In the genomic region with DNA sequence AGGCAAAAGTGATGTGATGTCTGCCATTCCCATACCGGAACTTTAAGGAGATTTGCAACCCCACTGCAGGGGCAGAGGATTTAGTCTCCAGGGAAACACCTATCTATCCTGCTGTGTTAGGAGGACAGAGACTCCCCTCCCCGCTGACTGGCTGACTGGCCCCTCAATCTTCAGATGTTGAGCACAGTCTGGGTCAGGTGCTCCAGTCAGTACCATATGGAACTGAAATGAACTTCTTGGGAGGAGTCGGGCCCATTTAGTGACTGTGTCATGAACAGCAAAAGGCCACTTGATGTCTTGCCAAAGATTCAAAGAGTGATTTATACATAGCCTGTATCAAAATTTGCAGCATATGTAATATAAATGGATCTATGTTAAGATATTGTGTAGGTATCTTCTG, we compare ENCODE assay signal across 11 mouse cellular contexts.
A peak's percentile ranks its signal among the peaks of the same experiment; 100 is the strongest.
DNase-seq lines count a peak whose midpoint lies in the region; ATAC-seq and TF ChIP-seq lines count a peak whose summit lies in the region.
"Had no signal": no experiment of that assay in that cellular context is flagged by ENCODE, and none has a peak within 500 bp of the region (broad histone marks: within the 10 kb centered on the region; RNA-seq: fewer than 3 reads in every experiment).

No protein-coding gene starts in this region.

- intact Hi-C loops in left cerebral cortex, adult 2 months (cut with DNase I): no loop called here
- intact Hi-C loops in left cerebral cortex, postnatal 4 days (cut with DNase I): no loop called here

- H3K27ac ChIP-seq in left cerebral cortex, adult 2 months: peak overlapping the region; percentile 60
- H3K27ac ChIP-seq in hindbrain, embryonic 16.5 days (ENCODE audit: low read depth, low read length): peak overlapping the region; percentile 72; the same call in 1 of the 2 replicates
- peak overlapping the region; percentile 68; the same call in 1 of the 2 replicates for H3K27ac ChIP-seq in midbrain, postnatal 0 days (ENCODE audit: low read depth, low read length)
- H3K27ac ChIP-seq: kidney, embryonic 15.5 days had no signal

- H3K4me1 ChIP-seq in hindbrain, embryonic 16.5 days (ENCODE audit: control insufficient read depth, insufficient read depth, low read depth, low read length): peaks cover 27% of the 10 kb centered on the region
- H3K4me1 ChIP-seq in midbrain, postnatal 0 days (ENCODE audit: insufficient read depth, low read length): peaks cover 6% of the 10 kb centered on the region; the same call in 1 of the 2 replicates

- H3K4me3 ChIP-seq in left cerebral cortex, adult 2 months: no peak overlapping the region
- no peak overlapping the region for H3K4me3 ChIP-seq in hindbrain, embryonic 16.5 days (ENCODE audit: low read length)
- H3K4me3 ChIP-seq in midbrain, postnatal 0 days (ENCODE audit: low read depth, low read length): no peak overlapping the region

- no peak overlapping the region for H3K9ac ChIP-seq in hindbrain, embryonic 16.5 days (ENCODE audit: low read depth, low read length)
- no peak overlapping the region for H3K9ac ChIP-seq in midbrain, postnatal 0 days (replicated peaks; ENCODE audit: low read length, poor library complexity, severe bottlenecking)
- H3K9ac ChIP-seq: kidney, embryonic 15.5 days had no signal

- peak; percentile 49 for DNase-seq in cerebellum, postnatal 25 days
- DNase-seq in cerebellum, postnatal 36 days: no peak
- no peak for DNase-seq in left cerebral cortex, adult 2 months (ENCODE audit: extremely low spot score in 1 of 2, low spot score in 2 of 2)
- no peak for DNase-seq in left cerebral cortex, postnatal 4 days
- no peak for DNase-seq in midbrain, postnatal 0 days (ENCODE audit: low spot score)
- DNase-seq in spleen, postnatal 14 days (ENCODE audit: low spot score in 2 of 2): no peak
- DNase-seq: gastrocnemius, postnatal 14 days; lung, adult 2 months; lung, postnatal 4 days had no signal

- H3K36me3 ChIP-seq in hindbrain, embryonic 16.5 days (ENCODE audit: control insufficient read depth, insufficient read depth, low read length): peaks cover 3% of the 10 kb centered on the region; the same call in 1 of the 2 replicates
- peaks cover 8% of the 10 kb centered on the region; the same call in 1 of the 2 replicates for H3K36me3 ChIP-seq in midbrain, postnatal 0 days (ENCODE audit: insufficient read depth, low read length)
- H3K36me3 ChIP-seq: kidney, embryonic 15.5 days had no signal

- no peak for TF ChIP-seq CTCF in left cerebral cortex, adult 2 months (IDR thresholded peaks at IDR 0.05)
- no peak for TF ChIP-seq CTCF in midbrain, postnatal 0 days (IDR thresholded peaks at IDR 0.05)

- H3K9me3 ChIP-seq in hindbrain, embryonic 16.5 days (ENCODE audit: control insufficient read depth, low read length): no peaks in the 10 kb centered on the region
- no peaks in the 10 kb centered on the region for H3K9me3 ChIP-seq in midbrain, postnatal 0 days (ENCODE audit: low read length)
- H3K9me3 ChIP-seq: kidney, embryonic 15.5 days had no signal

- WGBS in hindbrain, embryonic 16.5 days: 45% methylated on average over 3 of the region's 3 CpGs
- WGBS in midbrain, postnatal 0 days: 32% methylated on average over 3 of the region's 3 CpGs

- H3K4me2 ChIP-seq in hindbrain, embryonic 16.5 days (ENCODE audit: low read length): no peak overlapping the region
- H3K4me2 ChIP-seq in midbrain, postnatal 0 days (ENCODE audit: low read depth, low read length, poor library complexity, severe bottlenecking): no peak overlapping the region

- H3K27me3 ChIP-seq in hindbrain, embryonic 16.5 days (replicated peaks; ENCODE audit: control insufficient read depth, insufficient read depth, low read length): no peaks in the 10 kb centered on the region
- H3K27me3 ChIP-seq in midbrain, postnatal 0 days (ENCODE audit: insufficient read depth, low read length): no peaks in the 10 kb centered on the region

- ATAC-seq in hindbrain, embryonic 16.5 days: no peak
- no peak for ATAC-seq in midbrain, postnatal 0 days (ENCODE audit: low FRiP score)

Comparison
In these comparisons a context has a peak if more than half of its experiments do, and no peak if none do; other contexts are left out.
1. DNase-seq: peak in cerebellum, postnatal 25 days (2 of 2); none in cerebellum, postnatal 36 days (0 of 2), left cerebral cortex, adult 2 months (0 of 2), left cerebral cortex, postnatal 4 days (single experiment), midbrain, postnatal 0 days (single experiment) and spleen, postnatal 14 days (0 of 2).
2. Peak in every context shown above with its lines, with median percentiles within 50 percentile points of each other: H3K27ac ChIP-seq.